Mouse (Mus musculus) heart, embryonic 10.5 days (tissue): ENCODE data around the gene Vars. TPM values are rescaled to one million over a fixed set of nuclear protein-coding genes. Genes with fewer than 3 reads are reported as not detected.
"Not testable (repeated sequence)": the region's sequence is repeated elsewhere in the genome, so short reads cannot be mapped to it uniquely, and the experiment has no call there.

ENCODE experiments used
- DNase-seq: peaks from one replicate; pipeline ENCODE4 v3.0.0-alpha.2; 2017; ENCODE audit warnings: low spot score
- H3K27ac ChIP-seq: fragments of 300-500 bp; sonication (generic); 2 replicates; pipeline ENCODE4 v1.5.1; 2016; ENCODE audit warnings: mild to moderate bottlenecking
- H3K27me3 ChIP-seq: fragments of 300-500 bp; sonication (generic); 2 replicates; pipeline ENCODE4 v1.6.1; 2016; ENCODE audit warnings: mild to moderate bottlenecking; ENCODE audit not compliant: poor library complexity, insufficient read depth, severe bottlenecking
- H3K36me3 ChIP-seq: fragments of 300-500 bp; sonication (generic); 2 replicates; pipeline ENCODE4 v1.6.1; 2016; ENCODE audit warnings: mild to moderate bottlenecking, moderate library complexity
- H3K4me1 ChIP-seq: fragments of 300-500 bp; sonication (generic); 2 replicates; pipeline ENCODE4 v1.6.1; 2016; ENCODE audit warnings: mild to moderate bottlenecking
- H3K4me3 ChIP-seq: fragments of 300-500 bp; sonication (generic); 2 replicates; pipeline ENCODE4 v1.5.1; 2016; ENCODE audit warnings: mild to moderate bottlenecking, moderate library complexity
- H3K9me3 ChIP-seq: fragments of 300-500 bp; sonication (generic); 2 replicates; pipeline ENCODE4 v1.6.1; 2016; ENCODE audit warnings: mild to moderate bottlenecking, moderate library complexity
- WGBS: fragments of 180-500 bp; shearing (Covaris S2); methylation state at CpG from one replicate; pipeline ENCODE4 v1.1.7; 2016; 5-methylcytosine and 5-hydroxymethylcytosine counted together
- polyA plus RNA-seq: library from polyadenylated mRNA; unstranded; fragments of >200 nt; fragmentation: Nextera tagmentation; extraction: Ambion mirVana; gene quantifications from 2 replicates; pipeline ENCODE4 v1.2.1, GENCODE M21; 2016

Vars gene
- polyA plus RNA-seq = 112 and 166 TPM in 2 replicates

DNA sequence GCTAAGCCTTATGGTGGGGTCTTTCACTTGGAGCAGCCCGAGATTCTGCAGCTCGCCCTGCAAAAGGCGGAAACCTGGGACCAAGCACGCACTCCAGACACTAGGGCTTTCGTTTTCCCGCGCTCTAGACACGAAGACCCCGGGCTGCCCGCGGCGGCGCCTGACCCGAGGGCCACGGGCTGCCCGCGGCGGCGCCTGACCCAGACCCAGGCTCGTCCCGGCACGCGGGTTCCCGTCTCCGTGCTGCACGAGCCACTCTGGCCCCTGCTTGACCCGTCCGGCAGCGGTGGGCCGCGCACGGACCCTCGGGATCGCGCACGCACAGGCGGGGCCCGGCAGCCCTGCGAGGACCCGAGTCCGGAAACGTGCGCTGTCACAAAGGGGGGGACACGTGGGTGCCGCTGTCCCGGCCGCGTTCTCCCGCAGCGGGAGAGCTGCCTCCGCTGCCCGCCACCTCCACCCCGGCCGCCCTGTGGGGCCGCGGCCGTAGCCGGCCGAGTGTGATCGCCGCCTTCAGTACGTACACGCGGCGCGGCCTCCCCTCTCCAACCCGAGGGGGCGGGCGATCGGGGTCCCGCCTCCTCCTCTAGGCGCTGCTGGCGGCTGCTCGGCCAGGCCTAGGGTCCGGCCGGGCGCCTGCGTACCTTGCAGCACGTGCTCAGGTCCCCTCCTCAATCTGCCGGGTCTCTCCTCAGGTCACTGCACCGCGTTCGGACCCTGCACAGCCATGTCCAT lies at the start of gene Vars:
Vars (plus strand) TSS at position 271 of the 735 bp plus-strand sequence.
- Histone ChIP-seq H3K27me3 (no peaks in the 10 kb centered on the region), H3K27ac (peak within 1 kb of the TSS; percentile 98), H3K36me3 (peaks cover 38% of the 10 kb centered on the region), H3K4me3 (peak within 1 kb of the TSS; percentile 75), H3K9me3 (no peaks in the 10 kb centered on the region), H3K4me1 (peaks cover 50% of the 10 kb centered on the region)
- peak; percentile 96 for DNase-seq
- under 1% methylated on average over 83 of the region's 83 CpGs for WGBS

- H3K4me1 ChIP-seq = peaks cover 12% of the 10 kb centered on the region
- H3K36me3 ChIP-seq = peaks cover 24% of the 10 kb centered on the region
- no peak for DNase-seq
- peak overlapping the region; percentile 98 for H3K4me3 ChIP-seq
- peak overlapping the region; percentile 98 for H3K27ac ChIP-seq
- 0% methylated on average over 29 of the region's 29 CpGs for WGBS
- peaks cover 19% of the 10 kb centered on the region; the same call in 1 of the 2 replicates for H3K27me3 ChIP-seq
- H3K9me3 ChIP-seq = no peaks in the 10 kb centered on the region
Observed at GRCm38 (mm10) chr17:34951636-34952377, 49.0 kb upstream of the Vars start.

GRCm38 (mm10) chr17:34952378-34953040 lies 48.3 kb upstream of the Vars start:
- Histone ChIP-seq H3K27me3 (peaks cover 22% of the 10 kb centered on the region; the same call in 1 of the 2 replicates), H3K4me3 (peak overlapping the region; percentile 98), H3K9me3 (no peaks in the 10 kb centered on the region), H3K36me3 (peaks cover 24% of the 10 kb centered on the region), H3K4me1 (peaks cover 12% of the 10 kb centered on the region), H3K27ac (peak overlapping the region; percentile 98)
- 0% methylated on average over 23 of the region's 23 CpGs for WGBS
- peak; percentile 90 for DNase-seq

GRCm38 (mm10) chr17:34953258-34953657 lies 47.5 kb upstream of the Vars start:
- Histone ChIP-seq H3K36me3 (peaks cover 24% of the 10 kb centered on the region), H3K27me3 (peaks cover 22% of the 10 kb centered on the region; the same call in 1 of the 2 replicates), H3K4me3 (peak overlapping the region; percentile 98; the same call in 1 of the 2 replicates), H3K4me1 (peaks cover 12% of the 10 kb centered on the region), H3K9me3 (no peaks in the 10 kb centered on the region), H3K27ac (peak overlapping the region; percentile 98; the same call in 1 of the 2 replicates)
- WGBS = 82% methylated on average over 3 of the region's 3 CpGs
- DNase-seq = no peak

GRCm38 (mm10) chr17:34953904-34954303 lies 46.9 kb upstream of the Vars start:
- no peak for DNase-seq
- H3K27ac ChIP-seq = no peak overlapping the region
- H3K36me3 ChIP-seq = peaks cover 24% of the 10 kb centered on the region
- H3K4me3 ChIP-seq = no peak overlapping the region
- WGBS = 94% methylated on average over 4 of the region's 4 CpGs
- peaks cover 22% of the 10 kb centered on the region; the same call in 1 of the 2 replicates for H3K27me3 ChIP-seq
- H3K4me1 ChIP-seq = peaks cover 12% of the 10 kb centered on the region
- H3K9me3 ChIP-seq = no peaks in the 10 kb centered on the region

- H3K27ac ChIP-seq = no peak overlapping the region
- H3K4me3 ChIP-seq = no peak overlapping the region
- WGBS = 77% methylated on average over 4 of the region's 4 CpGs
- H3K9me3 ChIP-seq = no peaks in the 10 kb centered on the region
- peaks cover 22% of the 10 kb centered on the region; the same call in 1 of the 2 replicates for H3K27me3 ChIP-seq
- no peak for DNase-seq
- H3K4me1 ChIP-seq = peaks cover 13% of the 10 kb centered on the region
- peaks cover 18% of the 10 kb centered on the region for H3K36me3 ChIP-seq
Observed at GRCm38 (mm10) chr17:34954831-34955230, 46.0 kb upstream of the Vars start.

- WGBS = 72% methylated on average over 3 of the region's 3 CpGs
- no peak overlapping the region for H3K4me3 ChIP-seq
- H3K36me3 ChIP-seq = peaks cover 8% of the 10 kb centered on the region
- no peaks in the 10 kb centered on the region for H3K9me3 ChIP-seq
- DNase-seq = no peak
- H3K27ac ChIP-seq = no peak overlapping the region
- peaks cover 22% of the 10 kb centered on the region; the same call in 1 of the 2 replicates for H3K27me3 ChIP-seq
- peaks cover 12% of the 10 kb centered on the region for H3K4me1 ChIP-seq
Observed at GRCm38 (mm10) chr17:34955884-34956283, 44.9 kb upstream of the Vars start.

GRCm38 (mm10) chr17:34956340-34956739 lies 44.4 kb upstream of the Vars start:
- peaks cover 22% of the 10 kb centered on the region; the same call in 1 of the 2 replicates for H3K27me3 ChIP-seq
- DNase-seq = no peak
- H3K9me3 ChIP-seq = no peaks in the 10 kb centered on the region
- no peak overlapping the region for H3K27ac ChIP-seq
- 19% methylated on average over 1 of the region's 1 CpGs for WGBS
- peaks cover 7% of the 10 kb centered on the region for H3K4me1 ChIP-seq
- H3K36me3 ChIP-seq = peaks cover 4% of the 10 kb centered on the region; the same call in 1 of the 2 replicates
- no peak overlapping the region for H3K4me3 ChIP-seq

- not testable (repeated sequence) for DNase-seq, H3K4me3 ChIP-seq
- H3K27me3 ChIP-seq = peaks cover 31% of the 10 kb centered on the region; the same call in 1 of the 2 replicates
Observed at GRCm38 (mm10) chr17:34957291-34957690, 43.5 kb upstream of the Vars start.

DNA sequence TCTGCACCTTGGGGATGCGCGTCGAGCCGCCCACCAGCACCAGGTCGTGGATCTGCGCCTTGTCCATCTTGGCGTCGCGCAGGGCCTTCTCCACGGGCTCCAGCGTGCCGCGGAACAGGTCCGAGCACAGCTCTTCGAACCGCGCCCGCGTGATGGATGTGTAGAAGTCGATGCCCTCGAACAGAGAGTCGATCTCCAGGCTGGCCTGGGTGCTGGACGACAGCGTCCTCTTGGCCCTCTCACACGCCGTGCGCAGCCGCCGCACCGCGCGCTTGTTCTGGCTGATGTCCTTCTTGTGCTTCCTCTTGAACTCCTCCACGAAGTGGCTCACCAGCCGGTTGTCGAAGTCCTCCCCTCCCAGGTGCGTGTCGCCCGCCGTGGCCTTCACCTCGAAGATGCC lies 42.8 kb upstream of the Vars start:
- peaks cover 36% of the 10 kb centered on the region; the same call in 1 of the 2 replicates for H3K27me3 ChIP-seq
- not testable (repeated sequence) for DNase-seq
- 28% methylated on average over 21 of the region's 40 CpGs for WGBS

More at GRCm38 (mm10) chr17:34957291-34957690, 43.5 kb upstream of the Vars start:
- H3K36me3 ChIP-seq, H3K4me1 ChIP-seq, H3K27ac ChIP-seq, H3K9me3 ChIP-seq: not testable (repeated sequence)
- 17% methylated on average over 35 of the region's 40 CpGs for WGBS

DNA sequence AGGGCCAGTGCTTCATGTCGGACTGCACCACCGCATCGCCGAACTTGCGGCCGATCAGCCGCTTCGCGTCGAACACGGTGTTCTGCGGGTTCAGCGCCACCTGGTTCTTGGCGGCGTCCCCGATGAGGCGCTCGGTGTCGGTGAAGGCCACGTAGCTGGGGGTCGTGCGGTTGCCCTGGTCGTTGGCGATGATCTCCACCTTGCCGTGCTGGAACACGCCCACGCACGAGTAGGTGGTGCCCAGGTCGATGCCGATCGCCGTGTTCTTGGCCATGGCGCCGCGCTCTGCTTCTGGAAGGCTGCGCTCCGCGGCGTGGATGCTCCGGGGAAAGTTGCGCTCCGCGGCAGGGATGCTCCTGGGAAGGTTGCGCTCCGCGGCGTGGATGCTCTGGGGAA lies 42.1 kb upstream of the Vars start:
- 4% methylated on average over 26 of the region's 47 CpGs for WGBS
- not testable (repeated sequence) for DNase-seq

More for the DNA sequence above, 42.8 kb upstream of the Vars start:
- H3K4me3 ChIP-seq, H3K9me3 ChIP-seq, H3K27ac ChIP-seq, H3K4me1 ChIP-seq, H3K36me3 ChIP-seq: not testable (repeated sequence)

DNA sequence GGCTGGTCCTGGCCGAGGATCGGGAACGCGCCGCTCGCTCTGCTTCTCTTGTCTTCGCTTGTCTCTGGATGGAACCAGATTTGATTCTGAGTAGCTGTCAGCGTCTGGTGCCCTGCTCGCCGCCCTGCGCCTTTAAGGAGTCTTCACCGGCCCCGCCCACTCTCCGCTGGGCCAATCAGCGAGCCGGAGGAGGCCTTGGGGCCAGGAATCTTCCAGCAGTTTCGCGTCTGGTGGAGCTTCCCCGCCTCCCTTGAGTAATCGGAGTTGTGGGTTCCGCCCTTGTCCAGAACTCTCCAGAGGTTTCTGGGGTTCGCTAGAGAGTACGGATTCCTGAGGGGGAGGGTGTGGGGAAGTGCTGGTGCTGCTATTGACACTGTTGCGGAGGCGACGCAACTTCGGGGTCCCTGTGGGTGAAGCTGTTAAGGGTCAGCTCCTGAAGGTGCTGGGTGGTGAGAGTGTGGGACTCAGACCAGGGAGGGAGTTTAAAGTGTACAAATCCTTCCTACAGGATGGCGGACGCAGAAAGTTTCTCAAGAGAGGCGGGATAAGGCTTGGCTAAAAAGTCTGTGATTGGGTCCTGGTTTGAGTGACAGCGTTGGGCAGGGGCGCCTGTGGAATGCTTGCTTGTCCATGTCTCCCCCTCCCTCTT lies 41.5 kb upstream of the Vars start, which contains the start of gene Hspa1b:
Hspa1b (minus strand) TSS at position 109 of the 649 bp plus-strand sequence.
- peak within 1 kb of the TSS; percentile 58 for H3K4me3 ChIP-seq
- peak within 1 kb of the TSS; percentile 88 for H3K27ac ChIP-seq
- H3K9me3 ChIP-seq, H3K4me1 ChIP-seq, H3K36me3 ChIP-seq: not testable (repeated sequence)
- H3K27me3 ChIP-seq = peaks cover 43% of the 10 kb centered on the region; the same call in 1 of the 2 replicates
- peak; percentile 92 for DNase-seq
- WGBS = under 1% methylated on average over 31 of the region's 32 CpGs

More for the DNA sequence above, 42.1 kb upstream of the Vars start:
- not testable (repeated sequence) for H3K4me1 ChIP-seq, H3K9me3 ChIP-seq, H3K27ac ChIP-seq, H3K36me3 ChIP-seq
- H3K4me3 ChIP-seq = peak overlapping the region; percentile 58
- peaks cover 41% of the 10 kb centered on the region; the same call in 1 of the 2 replicates for H3K27me3 ChIP-seq
